Mouse (Mus musculus): ENCODE results near the gene Gdi2. TPM values are rescaled to one million over a fixed set of nuclear protein-coding genes. Genes with fewer than 3 reads are reported as not detected.

Gdi2 gene
- polyA plus RNA-seq, 1 experiment from 2014 or later, result 333 TPM

DNA sequence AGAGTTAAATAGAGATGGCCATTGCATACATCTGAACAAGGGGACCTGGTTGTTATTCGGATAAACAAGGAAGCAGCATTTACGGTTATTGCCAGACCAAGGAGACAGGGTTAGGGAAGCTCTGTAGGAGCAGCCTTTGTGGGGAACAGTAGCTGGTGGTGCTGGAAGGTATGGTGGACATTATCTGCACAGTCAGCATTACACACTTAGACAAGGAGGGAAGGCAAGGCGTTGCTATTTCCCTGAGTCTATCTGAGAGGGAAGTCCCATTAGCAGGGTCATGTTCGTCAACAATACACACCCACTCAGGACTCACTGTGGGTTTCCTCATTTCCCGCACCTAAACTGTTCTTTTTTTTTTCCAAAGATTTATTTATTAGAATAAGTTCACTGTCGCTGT is 10.0 kb downstream of the Gdi2 start:
- peaks cover 19% of the 10 kb centered on the region for H3K4me1 ChIP-seq (replicated peaks)
- no peak for ATAC-seq (ENCODE audit: insufficient number of reproducible peaks, low FRiP score)
- no peak overlapping the region for H3K4me3 ChIP-seq
- no peaks in the 10 kb centered on the region for H3K27me3 ChIP-seq (replicated peaks)
- H3K4me2 ChIP-seq, result no peak overlapping the region
- peaks cover 28% of the 10 kb centered on the region for H3K36me3 ChIP-seq
- H3K9ac ChIP-seq, result no peak overlapping the region
- WGBS, result 72% methylated on average over 6 of the region's 6 CpGs
- H3K9me3 ChIP-seq (replicated peaks), result no peaks in the 10 kb centered on the region
- no peak overlapping the region for H3K27ac ChIP-seq (ENCODE audit: poor library complexity, severe bottlenecking)

DNA sequence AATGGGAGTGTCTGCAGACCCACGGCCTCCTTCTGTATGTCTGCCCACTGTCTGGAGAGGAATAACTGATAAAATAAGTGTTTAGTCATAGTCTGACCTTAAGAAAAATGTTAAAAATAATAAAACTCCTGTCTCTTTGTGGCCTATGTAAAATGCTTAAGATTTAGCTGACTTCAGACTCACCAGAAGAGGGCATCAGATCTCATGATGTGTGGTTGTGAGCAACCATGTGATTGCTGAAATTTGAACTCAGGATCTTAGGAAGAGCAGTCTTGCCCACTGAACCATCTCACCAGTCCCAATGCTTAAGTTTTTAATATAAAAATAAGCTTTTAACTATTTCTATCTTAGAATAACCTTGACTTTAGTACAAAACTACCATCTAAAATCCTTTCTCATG is 25.3 kb downstream of the Gdi2 start:
- no peaks in the 10 kb centered on the region for H3K9me3 ChIP-seq (replicated peaks)
- H3K4me3 ChIP-seq, result no peak overlapping the region
- H3K4me2 ChIP-seq, result no peak overlapping the region
- no peaks in the 10 kb centered on the region for H3K27me3 ChIP-seq (replicated peaks)
- no peak overlapping the region for H3K27ac ChIP-seq (ENCODE audit: poor library complexity, severe bottlenecking)
- ATAC-seq (ENCODE audit: insufficient number of reproducible peaks, low FRiP score), result no peak
- WGBS, result 79% methylated on average over 1 of the region's 1 CpGs
- H3K9ac ChIP-seq, result no peak overlapping the region
- peaks cover 56% of the 10 kb centered on the region for H3K36me3 ChIP-seq
- no peaks in the 10 kb centered on the region for H3K4me1 ChIP-seq (replicated peaks)

DNA sequence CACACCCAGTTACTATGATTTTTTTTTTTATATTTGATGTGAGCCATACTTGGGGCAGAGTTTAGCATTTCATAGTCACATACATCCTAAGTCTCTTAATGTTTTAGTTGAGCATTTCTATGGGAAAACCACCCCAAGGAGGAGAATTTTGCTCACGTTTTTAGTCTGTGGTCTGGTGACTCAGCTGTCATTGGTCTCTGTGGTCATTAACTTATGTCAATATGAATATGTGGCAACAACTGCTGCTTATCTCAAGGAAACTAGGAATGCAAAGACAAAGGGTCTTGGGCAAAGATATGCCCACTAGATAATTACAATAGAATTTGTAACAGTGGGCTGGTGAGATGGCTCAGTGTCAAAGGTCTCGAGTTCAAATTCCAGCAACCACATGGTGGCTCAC is 26.1 kb downstream of the Gdi2 start:
- Histone ChIP-seq H3K4me3 (no peak overlapping the region), H3K36me3 (peaks cover 55% of the 10 kb centered on the region), H3K4me2 (no peak overlapping the region), H3K27me3 (replicated peaks) (no peaks in the 10 kb centered on the region), H3K9me3 (replicated peaks) (no peaks in the 10 kb centered on the region), H3K9ac (no peak overlapping the region), H3K27ac (ENCODE audit: poor library complexity, severe bottlenecking) (no peak overlapping the region), H3K4me1 (replicated peaks) (no peaks in the 10 kb centered on the region)
- ATAC-seq (ENCODE audit: insufficient number of reproducible peaks, low FRiP score), result no peak
- 83% methylated on average over 2 of the region's 2 CpGs for WGBS

DNA sequence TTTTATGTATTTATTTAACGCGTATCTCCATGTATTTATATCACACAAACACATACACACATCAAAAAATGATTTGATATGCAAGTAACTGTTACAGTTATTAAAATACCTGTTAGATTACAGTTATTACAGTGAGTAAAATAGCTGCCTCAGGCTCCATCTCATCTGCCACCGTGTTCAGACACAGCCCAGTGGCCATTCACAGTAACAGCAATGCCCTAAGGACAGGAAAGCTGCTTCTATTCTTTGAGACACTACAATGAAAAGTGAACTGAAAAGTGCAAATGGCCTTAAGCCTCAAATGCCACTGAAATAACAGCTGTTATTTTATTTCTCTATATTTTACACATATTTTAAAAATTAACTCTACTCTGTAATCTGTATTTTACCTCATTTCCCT is 52.9 kb downstream of the Gdi2 start:
- no peaks in the 10 kb centered on the region for H3K9me3 ChIP-seq (replicated peaks)
- no peak overlapping the region for H3K27ac ChIP-seq (ENCODE audit: poor library complexity, severe bottlenecking)
- H3K9ac ChIP-seq, result no peak overlapping the region
- no peak for ATAC-seq (ENCODE audit: insufficient number of reproducible peaks, low FRiP score)
- H3K4me1 ChIP-seq (replicated peaks), result no peaks in the 10 kb centered on the region
- no peak overlapping the region for H3K4me3 ChIP-seq
- H3K27me3 ChIP-seq (replicated peaks), result no peaks in the 10 kb centered on the region
- no peak overlapping the region for H3K4me2 ChIP-seq
- H3K36me3 ChIP-seq, result peaks cover 54% of the 10 kb centered on the region
- WGBS, result 88% methylated on average over 3 of the region's 3 CpGs

DNA sequence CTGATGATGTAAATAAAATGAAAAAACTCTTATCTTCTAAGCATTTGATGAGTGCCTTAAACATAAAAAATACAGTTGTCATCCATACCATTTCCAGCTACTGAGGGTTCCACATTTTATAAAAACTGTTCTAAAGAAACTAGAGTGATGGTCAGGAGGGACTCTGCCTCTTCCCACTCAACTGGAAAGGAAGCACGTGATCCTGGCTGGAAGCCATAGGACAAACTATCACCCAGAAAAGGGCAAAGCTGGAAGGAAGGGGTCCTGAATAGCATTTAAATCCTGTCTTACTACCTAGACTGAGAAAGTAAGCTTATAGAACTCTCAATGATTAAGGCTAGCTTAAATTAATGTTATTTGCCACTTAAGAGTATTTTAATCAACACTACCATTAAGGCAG is 56.4 kb downstream of the Gdi2 start:
- Histone ChIP-seq H3K4me3 (no peak overlapping the region), H3K27ac (ENCODE audit: poor library complexity, severe bottlenecking) (no peak overlapping the region), H3K27me3 (replicated peaks) (no peaks in the 10 kb centered on the region), H3K9ac (no peak overlapping the region), H3K4me2 (no peak overlapping the region), H3K9me3 (replicated peaks) (no peaks in the 10 kb centered on the region), H3K4me1 (replicated peaks) (no peaks in the 10 kb centered on the region), H3K36me3 (peaks cover 50% of the 10 kb centered on the region)
- ATAC-seq (ENCODE audit: insufficient number of reproducible peaks, low FRiP score), result no peak
- WGBS, result 89% methylated on average over 1 of the region's 1 CpGs

DNA sequence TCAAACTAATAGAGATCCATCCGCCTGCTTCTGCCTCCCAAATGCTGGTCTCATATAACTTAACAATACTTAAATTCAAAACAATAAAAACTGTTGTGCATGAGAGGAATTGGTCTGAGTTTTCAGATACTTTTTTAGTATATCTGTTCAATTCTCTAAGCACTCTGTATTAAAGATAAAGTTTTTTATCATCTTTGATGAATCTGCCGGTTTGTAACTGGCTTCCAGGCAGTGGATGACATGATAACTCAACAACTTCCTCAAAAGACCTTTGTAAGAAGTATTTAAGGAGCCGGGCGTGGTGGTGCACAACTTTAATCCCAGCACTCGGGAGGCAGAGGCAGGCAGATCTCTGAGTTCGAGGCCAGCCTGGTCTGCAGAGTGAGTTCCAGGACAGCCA is 58.4 kb downstream of the Gdi2 start:
- H3K4me1 ChIP-seq (replicated peaks), result no peaks in the 10 kb centered on the region
- H3K27ac ChIP-seq (ENCODE audit: poor library complexity, severe bottlenecking), result no peak overlapping the region
- H3K36me3 ChIP-seq, result peaks cover 39% of the 10 kb centered on the region
- H3K4me2 ChIP-seq, result no peak overlapping the region
- no peaks in the 10 kb centered on the region for H3K27me3 ChIP-seq (replicated peaks)
- no peak for ATAC-seq (ENCODE audit: insufficient number of reproducible peaks, low FRiP score)
- no peak overlapping the region for H3K9ac ChIP-seq
- no peak overlapping the region for H3K4me3 ChIP-seq
- 91% methylated on average over 6 of the region's 6 CpGs for WGBS
- no peaks in the 10 kb centered on the region for H3K9me3 ChIP-seq (replicated peaks)

DNA sequence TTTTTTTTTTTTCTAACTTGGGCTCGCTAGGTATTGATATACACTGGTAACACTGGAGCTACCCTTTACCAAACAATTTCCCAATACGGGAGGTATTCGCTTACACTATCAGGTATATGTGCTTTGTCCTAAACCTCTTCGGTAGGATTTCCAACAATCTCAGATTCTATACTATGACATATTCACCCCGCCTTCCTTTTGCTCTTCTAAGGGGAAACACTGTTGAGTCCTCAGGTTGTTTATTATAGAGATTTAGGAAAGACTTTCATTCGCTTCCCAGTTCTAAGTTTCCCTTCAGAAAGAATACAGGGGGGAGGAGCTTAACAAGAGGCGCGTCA is 71.9 kb downstream of the Gdi2 start:
- H3K4me2 ChIP-seq, result peak overlapping the region; percentile 83
- H3K4me1 ChIP-seq (replicated peaks), result no peaks in the 10 kb centered on the region
- H3K36me3 ChIP-seq, result no peaks in the 10 kb centered on the region
- 20% methylated on average over 8 of the region's 8 CpGs for WGBS
- H3K4me3 ChIP-seq, result peak overlapping the region; percentile 93
- H3K9ac ChIP-seq, result peak overlapping the region; percentile 78
- H3K9me3 ChIP-seq (replicated peaks), result peaks cover 7% of the 10 kb centered on the region; the same call in 1 of the 2 replicates
- ATAC-seq (ENCODE audit: insufficient number of reproducible peaks, low FRiP score), result no peak
- peak overlapping the region; percentile 89; the same call in 1 of the 2 replicates for H3K27ac ChIP-seq (ENCODE audit: poor library complexity, severe bottlenecking)
- no peaks in the 10 kb centered on the region for H3K27me3 ChIP-seq (replicated peaks)

DNA sequence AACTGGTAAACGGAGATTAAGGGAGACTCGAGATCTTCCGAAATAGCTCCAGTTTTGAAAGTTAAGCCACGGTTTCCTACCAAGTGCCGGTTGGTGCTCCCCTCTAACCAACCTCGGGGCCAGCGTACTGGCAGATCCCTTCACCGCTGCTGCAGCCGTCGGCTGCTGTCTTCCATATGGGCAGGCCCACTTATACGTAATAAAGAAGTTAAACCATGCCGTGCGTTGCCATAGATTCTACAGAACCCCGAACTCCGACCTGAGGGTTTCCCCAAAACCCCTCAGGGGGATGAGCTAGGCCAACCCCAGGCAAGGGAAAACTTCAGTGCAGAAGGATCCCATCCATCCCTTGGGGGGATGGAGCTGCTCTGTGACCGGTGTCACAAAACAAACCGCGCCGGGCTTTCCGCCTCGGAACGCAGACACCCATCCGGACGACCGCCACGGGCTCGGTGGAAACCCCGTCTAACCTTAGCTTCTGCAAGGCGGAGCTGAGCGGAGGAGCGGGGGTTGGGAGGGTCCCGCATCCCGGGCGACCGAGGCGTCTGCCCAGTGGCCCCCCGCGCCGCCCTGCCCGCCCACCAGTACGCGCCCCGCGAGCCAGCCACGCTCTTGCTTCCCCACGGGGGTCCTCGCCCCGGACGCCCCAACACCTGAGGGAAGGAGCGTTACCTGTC is 72.4 kb downstream of the Gdi2 start:
- Histone ChIP-seq H3K9me3 (replicated peaks) (peaks cover 8% of the 10 kb centered on the region; the same call in 1 of the 2 replicates), H3K4me3 (peak overlapping the region; percentile 93), H3K4me1 (replicated peaks) (no peaks in the 10 kb centered on the region), H3K9ac (peak overlapping the region; percentile 78), H3K4me2 (peak overlapping the region; percentile 83), H3K36me3 (no peaks in the 10 kb centered on the region), H3K27me3 (replicated peaks) (no peaks in the 10 kb centered on the region), H3K27ac (ENCODE audit: poor library complexity, severe bottlenecking) (peak overlapping the region; percentile 89)
- peak; percentile 66 for ATAC-seq (ENCODE audit: insufficient number of reproducible peaks, low FRiP score)
- WGBS, result under 1% methylated on average over 50 of the region's 50 CpGs

DNA sequence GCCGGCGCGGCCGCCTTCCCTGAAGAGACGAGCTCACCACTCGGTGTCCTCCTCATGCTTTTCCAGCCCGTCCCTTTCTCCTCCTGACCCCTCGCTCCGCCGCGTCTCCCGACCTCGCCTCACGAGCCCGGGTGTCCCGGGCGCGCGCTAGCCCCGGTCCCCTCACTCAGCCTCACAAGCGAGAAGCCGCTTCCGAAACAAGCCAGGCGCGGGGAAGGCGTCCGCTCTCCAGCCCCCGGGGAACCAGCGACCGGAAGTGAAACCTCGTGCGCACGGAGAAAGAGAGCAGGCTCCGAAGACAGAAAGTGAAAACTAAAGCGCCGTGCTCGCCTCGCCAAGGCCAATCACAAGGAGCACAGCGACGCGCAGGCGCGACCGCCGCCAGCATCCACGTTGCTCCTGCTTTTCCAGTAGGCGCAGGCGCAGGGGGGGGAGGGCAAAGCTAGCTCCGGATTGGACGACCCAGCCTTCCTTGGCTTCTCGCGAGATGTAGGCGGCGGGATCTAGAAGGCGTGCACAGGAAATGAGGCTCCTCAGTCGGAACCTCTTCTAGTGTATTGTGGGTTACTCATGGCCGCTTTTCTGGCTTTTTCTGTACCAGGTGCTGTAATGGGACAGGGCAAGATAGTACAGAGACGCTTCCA is 73.1 kb downstream of the Gdi2 start, which contains the start of gene Fam208b:
TSS of gene Fam208b (minus strand) at position 314 of the 644 bp plus-strand sequence.
- no peaks in the 10 kb centered on the region for H3K4me1 ChIP-seq (replicated peaks)
- H3K27ac ChIP-seq (ENCODE audit: poor library complexity, severe bottlenecking), result peak within 1 kb of the TSS; percentile 89
- no peaks in the 10 kb centered on the region for H3K27me3 ChIP-seq (replicated peaks)
- peaks cover 8% of the 10 kb centered on the region; the same call in 1 of the 2 replicates for H3K9me3 ChIP-seq (replicated peaks)
- H3K36me3 ChIP-seq, result no peaks in the 10 kb centered on the region
- under 1% methylated on average over 58 of the region's 58 CpGs for WGBS
- peak within 1 kb of the TSS; percentile 78 for H3K9ac ChIP-seq
- ATAC-seq (ENCODE audit: insufficient number of reproducible peaks, low FRiP score), result peak; percentile 100
- H3K4me2 ChIP-seq, result peak within 1 kb of the TSS; percentile 83
- H3K4me3 ChIP-seq, result peak within 1 kb of the TSS; percentile 93

Other genes starting within 250 kb of the Gdi2 start
- 15.3 and 16.2 TPM in 2 replicates for gene Fam208b, start 73.0 kb downstream of the Gdi2 start, polyA plus RNA-seq (2016; fragmentation: Nextera tagmentation; extraction: Ambion mirVana)
- 4.6 and 4.8 TPM in 2 replicates for gene Asb13, start 96.0 kb downstream of the Gdi2 start, polyA plus RNA-seq (2016; fragmentation: Nextera tagmentation; extraction: Ambion mirVana)

All from heart, embryonic 12.5 days (tissue).